Mouse (Mus musculus) right cerebral cortex, postnatal 36 days (tissue): ENCODE results near the gene Ttc21a.

Experiments used
- DNase-seq, 2 experiments: peaks; one replicate each; pipeline ENCODE4 v3.0.0; 2022; ENCODE audit warnings: low spot score in 2 of 2, mixed read lengths in 1 of 2

The Ttc21a gene

DNA sequence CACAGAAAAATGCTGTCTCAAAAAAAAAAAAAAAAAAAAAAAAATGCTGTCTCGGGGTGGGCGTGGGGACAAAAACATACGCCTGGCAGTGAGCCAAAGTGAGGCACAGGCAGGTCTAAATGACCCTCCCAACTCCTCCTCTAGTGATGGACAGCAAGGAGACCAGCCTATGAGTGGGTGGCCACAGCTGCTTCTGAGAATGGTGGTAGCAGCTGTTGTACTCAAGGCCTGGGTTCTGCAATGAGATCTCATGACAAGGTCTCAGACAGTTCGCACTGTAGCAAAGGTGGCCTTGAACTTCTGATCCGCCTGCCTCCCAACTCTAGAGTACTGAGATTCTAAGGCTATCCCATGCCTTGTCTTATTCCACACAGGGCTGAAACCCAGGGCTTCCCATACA lies 4.0 kb downstream of the Ttc21a start:
- DNase-seq, result no peak

DNA sequence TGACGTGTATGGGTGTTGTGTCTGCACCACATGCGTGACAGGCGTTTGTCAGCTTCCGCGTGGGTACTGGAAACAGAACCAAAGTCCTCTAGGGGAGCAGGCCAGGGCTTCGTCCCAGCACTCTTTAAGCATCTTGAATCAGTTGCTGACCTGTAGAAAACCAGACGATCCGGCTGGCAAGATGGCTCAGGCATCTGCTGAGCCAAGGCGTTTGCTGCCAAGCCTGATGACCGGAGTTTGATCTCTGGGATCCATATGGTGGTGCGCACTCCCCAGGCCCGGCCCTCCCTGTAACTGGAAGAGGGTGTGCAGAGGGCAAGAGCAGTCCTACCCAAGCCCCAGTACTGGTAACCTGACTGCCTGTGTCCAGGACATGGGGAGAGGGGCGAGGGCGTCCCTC lies 4.5 kb downstream of the Ttc21a start:
- DNase-seq, result no peak

DNA sequence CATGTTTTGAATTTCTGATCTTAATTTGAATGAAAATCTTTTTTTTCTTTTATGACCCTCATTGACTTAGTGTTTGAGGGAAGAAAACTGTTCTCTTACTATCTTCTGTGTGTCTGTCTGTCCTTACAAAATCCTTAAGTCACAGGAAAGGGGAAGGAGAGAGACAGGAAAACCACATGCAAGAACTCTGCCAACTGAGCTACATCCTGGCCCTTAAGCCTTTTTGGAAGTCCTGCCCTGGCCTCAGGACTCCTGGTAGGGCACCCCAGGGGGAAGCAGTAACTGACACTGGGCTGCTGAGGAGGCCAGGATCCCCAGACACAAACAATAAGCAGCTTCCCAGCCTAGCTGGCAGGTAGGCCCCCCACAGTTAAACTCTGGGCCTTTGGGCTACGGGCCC lies 5.9 kb downstream of the Ttc21a start:
- DNase-seq, result no peak

DNA sequence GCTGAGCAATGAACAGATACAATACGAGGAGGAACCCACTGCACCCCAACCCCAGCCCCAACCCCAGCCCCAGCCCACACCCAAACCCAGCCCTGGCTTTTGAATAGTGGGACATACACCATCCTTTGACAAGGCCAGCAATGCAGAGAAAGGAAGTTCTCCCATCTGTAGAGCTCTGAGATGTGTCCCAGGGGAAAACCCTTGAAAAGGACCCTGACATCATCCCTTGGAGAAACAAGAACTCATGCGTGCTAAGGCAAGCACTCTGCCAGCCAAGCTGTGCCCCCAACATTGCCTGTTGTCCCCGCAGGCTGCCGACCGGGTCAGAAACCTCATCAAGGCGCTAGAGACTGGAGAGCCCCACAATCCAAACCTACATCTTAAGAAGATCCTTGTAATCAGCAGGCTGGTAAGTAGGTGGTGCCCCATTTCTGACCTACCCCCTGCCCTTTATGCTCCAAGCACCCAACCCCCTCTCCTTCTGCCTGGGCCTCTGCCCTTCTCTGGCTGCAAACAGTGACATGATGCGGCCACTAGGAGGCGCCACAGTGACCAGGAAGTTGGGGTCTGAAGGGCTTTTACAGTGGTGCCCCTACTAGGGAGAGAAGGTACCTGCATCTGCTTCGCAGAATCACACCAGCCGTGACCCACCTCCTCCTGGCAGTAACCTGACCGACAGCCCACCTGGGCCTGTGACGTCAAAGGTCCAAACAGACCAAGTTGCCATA lies 7.9 kb downstream of the Ttc21a start:
- DNase-seq, result no peak

DNA sequence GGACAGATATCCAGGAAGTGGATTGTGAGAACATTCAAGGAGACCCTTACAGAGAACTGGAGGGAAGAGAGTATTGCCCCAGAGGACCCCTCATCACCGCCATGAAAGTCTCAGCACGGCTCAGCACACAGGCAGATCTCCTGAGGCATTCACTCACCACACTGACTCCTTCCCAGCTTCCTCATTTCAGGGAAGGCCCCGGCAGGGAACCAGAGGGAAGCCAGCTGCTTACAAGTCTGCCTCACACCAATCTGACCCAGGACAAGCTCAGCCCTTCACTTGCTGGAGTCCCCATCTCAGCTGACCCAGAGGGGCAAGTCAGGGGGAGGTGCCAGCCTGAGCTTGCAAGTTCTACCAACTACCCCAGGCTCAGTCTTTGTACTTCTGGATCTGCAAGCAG lies 11.4 kb downstream of the Ttc21a start:
- DNase-seq, result no peak

DNA sequence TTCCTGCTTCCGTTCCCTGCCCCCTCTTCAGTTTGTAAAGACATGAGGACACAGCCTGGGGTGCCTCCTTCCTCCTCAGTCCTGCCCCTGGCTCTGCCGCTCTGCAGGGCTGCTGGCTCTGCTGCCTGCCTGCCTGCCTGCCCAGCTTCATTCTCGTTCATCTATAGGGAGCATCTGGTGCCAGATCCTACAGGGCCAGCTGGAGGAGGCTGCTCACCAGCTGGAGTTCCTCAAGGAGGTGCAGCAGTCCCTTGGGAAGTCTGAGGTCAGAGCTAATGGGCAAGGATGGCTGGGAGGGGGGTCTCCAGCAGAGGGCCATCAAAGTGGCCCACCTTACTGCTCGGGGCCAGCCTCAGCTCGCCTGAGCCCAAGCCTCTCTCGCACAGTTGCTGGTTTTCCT lies 13.0 kb downstream of the Ttc21a start:
- no peak for DNase-seq

DNA sequence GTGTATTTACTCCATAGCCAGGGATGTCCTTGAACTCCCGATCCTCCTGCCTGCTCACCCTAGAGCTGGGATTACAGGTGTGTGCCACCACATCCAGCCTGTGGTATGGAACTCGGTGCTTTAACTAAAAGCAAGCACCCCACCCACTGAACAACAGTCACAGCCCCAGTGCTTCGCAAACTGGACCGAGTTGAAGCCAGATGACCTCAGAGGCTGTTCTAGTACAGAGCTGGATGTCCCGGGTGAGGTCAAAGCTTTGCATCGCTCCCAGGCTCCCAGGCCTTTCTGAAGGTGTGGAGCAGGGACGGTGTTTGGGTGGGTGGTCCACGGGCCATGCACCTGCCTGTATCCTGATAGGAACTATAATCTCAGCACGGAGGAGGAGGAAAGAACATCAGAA lies 14.0 kb downstream of the Ttc21a start:
- DNase-seq, result no peak

DNA sequence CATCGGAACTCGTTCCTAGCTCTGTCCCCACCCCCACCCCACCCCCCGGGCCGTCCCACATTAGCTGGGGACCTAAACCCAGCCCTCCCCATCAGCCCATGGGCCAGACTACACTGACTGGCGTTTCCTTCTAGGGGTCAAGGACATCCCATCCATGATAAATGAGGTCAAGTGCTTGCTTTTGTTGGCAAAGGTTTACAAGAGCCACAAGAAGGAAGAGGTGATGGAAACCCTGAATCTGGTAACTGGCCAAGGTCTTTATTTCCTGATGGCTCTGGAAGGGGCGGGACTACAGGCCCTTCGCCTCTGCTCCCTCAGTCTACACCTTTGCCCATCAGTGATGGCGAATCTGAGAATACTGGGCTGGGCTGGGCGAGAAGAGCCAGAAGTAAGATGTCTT lies 21.4 kb downstream of the Ttc21a start:
- DNase-seq, result no peak

DNA sequence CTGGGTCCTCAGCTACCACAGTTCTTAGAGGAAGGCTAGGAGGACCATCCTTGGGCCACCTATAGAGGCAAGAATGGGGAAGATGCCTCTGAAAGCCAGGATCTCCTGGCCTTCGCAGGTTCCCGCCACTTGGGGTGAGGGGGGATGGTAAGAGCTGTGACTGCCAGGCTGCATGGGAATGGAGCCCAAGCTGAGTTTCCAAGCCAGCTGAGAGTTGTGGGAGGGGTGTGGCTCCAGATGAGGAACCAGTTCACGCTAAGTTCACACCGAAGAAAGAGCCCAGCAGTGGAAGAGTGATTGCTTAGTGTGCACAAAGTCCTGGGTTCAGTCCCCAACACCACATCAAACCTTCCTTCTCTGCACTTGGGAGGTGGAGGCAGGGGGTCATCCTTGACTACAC lies 24.8 kb downstream of the Ttc21a start:
- no peak for DNase-seq

DNA sequence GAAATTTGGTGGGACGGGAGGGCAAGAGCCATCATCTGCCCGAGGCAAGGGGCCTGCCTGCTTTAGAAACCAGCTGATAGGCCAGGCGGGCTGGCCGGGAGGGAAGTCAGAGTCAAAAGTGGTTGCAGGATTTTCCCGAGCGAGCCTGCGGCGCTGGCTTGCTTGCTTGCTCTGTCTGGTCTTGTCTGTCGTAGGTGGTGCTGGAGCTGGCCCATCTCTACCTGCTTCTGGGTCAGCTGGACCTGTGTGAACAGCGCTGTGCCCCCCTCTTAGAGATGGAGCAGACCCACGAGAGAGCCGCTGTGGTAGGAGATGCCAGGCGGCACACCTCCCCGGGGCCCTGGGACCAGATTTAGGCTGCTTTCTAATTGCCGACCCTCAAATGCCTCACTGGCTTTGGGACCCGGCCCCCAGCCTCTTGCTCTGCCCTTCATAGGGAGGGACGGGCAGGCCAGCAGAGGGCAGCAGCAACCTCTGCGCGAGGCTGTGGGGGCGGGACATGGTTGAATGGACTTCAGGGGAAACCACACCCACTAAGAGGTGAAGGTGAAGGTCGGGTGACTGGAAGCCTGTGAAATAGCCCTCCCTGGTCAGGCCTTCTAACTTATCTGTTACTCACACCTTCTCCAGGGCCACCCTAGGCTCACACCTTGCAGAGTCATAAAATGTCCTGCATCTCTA lies 25.7 kb downstream of the Ttc21a start:
- no peak for DNase-seq

DNA sequence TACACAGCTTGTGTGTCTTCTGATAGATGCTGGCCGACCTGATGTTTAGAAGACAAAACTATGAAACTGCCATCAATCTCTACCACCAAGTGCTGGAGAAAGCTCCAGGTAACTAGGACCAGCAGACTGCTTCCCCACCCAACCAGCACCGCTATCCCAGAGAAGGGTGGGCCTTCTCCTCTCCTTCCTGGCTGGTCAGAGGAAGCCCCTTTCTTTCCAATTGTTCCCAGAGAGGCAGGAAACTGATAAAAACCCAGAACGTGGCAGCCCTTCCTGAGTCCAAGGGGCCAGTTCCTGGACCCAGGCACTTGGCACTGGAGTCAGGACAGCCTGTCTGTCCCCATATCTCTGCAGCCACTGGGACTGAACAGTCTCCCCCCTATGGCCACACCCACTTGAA lies 26.8 kb downstream of the Ttc21a start:
- no peak for DNase-seq

DNA sequence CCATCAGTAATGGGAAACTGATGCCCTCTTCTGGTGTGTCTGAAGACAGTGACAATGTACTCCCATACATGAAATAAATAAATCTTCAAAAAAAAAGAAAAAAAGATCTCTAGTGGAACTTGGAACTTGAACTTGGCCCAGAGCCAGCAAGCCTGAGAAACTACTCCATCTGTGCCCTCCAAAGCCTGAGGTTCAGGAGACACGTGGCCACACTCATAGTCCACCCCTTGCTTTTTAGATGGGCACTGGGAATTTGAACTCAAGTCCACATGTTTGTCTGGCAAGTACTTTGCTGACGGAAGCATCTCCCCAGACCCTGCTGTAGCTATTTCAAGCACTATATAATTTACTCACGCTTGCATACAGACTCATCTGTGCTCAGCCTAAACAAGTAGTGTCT lies 27.8 kb downstream of the Ttc21a start:
- no peak for DNase-seq

DNA sequence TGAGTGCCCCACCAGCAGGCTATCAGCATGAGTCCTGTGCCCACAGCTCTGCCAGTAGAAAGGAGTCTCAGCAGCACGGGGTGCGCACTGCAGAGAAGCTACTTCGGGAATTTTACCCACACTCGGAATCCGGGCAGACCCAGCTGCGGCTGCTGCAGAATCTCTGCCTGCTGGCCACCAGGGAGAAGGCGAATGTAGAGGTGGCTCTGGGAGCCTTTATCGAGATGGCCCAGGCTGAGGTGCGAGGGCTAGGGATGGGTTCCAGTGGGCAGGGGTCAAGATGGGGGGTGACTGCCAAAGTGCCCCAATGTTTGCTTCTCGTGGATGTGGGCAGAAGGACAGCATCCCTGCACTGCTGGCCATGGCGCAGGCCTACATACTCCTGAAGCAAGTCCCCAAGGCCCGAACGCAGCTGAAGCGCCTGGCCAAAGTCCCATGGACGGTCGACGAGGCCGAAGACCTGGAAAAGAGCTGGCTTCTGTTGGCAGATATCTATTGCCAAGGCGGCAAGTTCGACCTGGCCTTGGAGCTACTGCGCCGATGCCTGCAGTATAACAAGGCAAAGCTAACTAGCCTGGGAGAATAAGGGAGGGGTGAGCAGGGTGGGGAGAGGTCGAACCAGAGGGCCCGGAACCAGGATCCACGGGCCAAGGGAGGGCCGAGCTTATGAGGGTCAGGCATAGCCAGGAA lies 29.0 kb downstream of the Ttc21a start:
- DNase-seq, result no peak

DNA sequence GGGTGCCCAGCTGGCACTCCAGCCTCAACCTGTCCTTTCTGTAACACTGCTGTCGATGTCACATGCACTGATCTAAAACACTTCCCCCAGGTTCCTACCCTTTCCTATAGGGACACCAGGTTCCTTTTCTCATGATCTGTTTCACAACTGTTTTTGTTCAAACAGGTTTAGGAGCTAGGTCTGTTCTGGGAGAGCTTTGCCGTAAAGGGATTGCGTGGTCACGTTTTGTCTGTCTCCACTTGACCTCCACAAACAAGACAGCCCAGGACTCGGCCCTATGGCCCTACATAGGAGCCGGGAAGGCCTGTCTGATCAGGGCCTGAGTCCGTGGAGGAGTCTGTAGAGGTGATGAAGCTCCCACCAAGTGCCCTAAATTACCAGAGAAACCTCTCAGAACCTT lies 32.4 kb downstream of the Ttc21a start:
- DNase-seq, result no peak

DNA sequence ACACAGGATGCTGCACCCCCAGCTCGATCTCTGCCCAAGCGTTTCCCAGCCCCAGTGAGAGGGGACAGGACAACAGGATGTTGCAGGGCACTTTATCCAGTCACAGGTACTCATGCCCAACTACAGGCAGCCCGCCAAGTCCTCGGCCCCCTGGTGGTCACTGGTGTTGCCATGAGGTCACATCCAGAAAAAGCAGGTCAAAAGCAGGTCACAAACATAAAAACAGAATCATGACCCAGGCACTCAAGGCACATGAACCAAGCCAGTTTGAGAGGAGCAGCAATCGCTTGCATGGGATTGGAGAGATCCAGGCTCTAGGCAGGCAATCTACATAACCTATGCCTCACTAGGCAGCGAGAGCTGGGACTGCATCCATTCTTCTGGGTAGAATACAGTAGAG lies 32.8 kb downstream of the Ttc21a start:
- no peak for DNase-seq

DNA sequence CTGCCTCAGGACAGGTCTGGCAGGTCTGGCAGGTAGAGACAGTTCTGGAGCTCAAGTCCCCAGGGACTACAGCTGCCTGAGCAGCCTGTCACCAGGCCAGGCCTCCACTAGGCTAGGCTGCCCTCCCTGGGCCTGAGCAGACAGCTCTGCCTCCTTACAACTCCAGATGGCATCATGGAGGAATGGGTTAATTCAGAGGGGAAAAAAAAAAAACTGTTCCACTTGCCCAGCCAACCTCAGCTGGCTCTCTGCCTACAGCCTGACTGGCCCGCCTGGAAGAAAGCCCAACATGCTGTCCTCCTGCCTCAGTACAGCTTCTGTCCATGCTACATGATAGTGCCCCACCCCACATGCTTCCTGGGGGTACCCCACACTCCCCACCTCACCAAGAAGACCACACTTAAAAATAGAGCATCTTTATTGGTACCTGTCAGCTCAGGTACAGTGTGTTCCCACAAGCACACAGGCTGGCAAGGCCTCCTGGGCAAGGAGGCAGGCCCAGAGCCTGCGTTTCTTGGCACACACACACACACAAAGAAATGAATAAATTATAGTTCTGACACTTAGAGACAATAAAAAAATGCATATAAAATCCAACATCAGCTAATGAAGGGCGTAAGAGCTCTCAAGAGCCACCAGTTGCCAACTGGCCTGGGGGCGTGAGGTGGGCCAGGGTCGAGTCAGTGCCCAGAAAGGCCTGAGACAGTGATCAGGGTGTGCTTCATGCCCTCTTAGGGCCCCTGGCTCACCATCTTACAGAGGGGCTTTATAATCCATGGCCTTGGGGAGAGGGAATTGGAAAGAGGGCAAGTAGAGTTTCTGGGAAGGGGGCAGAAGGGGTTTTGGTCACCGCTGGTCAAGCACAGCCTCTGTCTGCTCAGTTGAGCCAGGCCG lies 33.6 kb downstream of the Ttc21a start:
- peak in 1 of 2 experiments; percentile 35 for DNase-seq

DNA sequence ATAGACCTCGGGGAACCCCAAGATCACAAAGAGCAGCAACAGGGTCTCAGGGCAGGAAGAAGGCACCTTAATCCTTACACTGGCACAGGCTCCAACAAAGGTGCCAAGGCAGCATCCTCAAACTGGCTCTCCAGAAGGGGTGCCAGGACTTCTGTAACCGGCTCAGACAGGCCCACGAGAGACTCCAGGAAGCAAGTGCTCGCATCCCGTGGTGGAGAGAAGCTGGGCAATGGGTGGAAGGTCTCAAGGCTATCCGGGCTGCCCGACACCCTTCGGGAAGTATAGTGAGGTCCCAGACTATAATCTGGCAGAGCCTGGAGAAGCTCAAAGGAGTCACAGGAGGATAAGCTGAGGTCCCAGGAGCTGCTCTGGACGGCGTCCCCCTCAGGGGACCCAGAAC lies 34.8 kb downstream of the Ttc21a start:
- DNase-seq, result no peak

DNA sequence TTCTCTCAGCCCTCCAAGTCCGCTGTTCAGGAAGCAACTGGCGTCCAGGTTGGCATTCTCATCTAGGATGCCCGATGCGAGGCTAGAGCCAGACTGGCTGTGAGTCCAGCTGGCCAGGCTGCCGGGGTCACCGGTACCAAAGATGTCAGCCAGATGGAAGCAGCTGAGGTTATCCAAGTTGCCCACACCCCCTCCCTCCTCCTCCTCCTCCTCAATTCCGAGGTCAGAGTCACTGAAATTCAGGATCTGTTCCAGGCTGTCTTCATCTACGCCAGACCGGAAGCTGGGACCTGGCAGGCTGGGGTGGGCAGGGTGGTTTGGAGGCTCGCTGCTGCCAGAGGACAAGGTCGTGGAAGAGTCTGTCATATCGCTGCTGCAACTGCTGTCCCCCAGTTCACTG lies 35.2 kb downstream of the Ttc21a start:
- no peak for DNase-seq

DNA sequence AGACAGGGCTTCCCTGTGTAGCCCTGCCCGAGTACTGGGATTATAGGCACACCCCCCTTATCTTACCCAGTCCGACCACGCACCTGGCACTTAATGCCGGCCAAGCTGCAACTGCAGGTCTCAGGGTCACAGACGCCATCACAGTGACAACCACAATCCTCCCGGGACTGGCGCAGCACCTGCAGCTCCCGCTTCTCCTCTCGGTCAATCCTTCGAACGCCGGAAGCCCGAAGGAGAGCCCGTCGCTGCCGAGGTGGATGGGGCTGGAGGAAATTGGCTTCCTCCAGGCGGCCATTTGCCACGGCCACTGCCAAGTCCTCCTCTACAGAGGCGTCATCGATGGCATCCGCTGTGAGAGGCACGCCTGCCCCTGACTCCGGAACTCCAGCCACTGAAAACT lies 35.9 kb downstream of the Ttc21a start:
- DNase-seq, result no peak

DNA sequence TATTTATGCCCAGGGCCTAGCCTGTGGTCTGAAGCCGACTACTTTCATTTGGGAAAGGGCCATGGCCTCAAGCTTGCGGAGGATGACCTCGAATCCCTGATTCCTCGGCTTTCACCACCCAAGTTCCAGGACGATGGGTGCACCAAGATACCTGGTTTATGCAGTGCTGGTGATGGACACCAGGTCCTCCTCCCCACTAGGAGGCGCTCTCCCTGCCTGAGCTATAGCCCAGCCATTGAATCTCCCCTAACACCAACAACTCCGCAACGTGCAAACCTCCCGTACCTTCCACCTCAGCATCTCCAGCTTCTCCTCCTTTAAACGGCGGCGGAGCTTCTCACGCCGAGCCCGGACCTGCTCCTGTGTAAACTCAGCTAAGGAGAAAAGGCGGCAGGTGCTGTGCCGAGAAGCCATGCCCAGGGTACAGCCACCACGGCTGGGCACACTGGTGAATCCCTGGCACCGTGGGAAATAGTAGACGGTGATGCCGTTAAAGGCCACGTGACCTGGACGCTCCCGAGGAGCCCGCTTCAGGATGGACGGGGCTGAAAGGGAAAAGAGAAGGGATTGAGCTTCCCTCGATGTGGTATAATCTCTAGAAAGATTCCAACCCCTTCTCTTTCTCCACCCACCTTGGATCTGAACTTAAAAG lies 36.6 kb downstream of the Ttc21a start:
- DNase-seq, result no peak

DNA sequence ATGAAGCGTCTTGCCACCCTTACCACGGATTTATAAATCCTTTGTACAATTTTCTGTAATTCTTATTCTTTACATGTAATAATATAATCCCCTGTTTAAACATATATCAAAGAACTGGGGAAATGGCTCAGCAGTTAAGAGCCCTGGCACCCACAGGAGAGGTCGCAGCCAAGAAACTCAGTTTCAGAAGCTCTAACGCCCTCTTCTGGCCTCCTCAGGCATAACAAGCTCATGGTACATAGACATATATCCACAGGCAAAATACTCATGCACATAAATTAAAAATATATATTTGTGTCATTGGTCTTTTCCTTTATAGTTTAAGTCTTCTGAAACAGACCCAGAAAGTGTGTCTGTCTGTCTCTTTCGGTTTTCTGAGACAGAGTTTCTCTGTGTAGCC lies 37.2 kb downstream of the Ttc21a start:
- no peak for DNase-seq

DNA sequence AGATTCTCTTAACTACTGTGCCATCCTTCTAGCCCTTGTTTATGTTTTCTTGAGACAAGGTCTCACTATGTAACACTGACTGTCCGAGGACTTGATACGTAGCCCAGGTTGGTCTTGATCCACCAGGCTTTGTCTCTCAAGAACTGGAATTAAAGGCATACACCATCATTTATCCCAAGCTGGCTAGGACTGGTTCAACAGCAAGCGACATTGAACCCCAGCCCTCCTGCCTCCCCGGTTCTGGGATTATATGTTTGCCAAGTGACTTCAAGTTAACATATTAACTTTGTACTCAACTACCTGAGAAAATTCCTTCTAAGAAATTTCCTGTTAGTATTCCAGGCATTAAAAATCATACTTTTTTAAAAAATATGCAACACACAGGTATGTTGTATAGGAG lies 37.9 kb downstream of the Ttc21a start:
- no peak for DNase-seq
